Mouse (Mus musculus) liver, postnatal 0 days (tissue): Measurements from ENCODE around the gene Kif1a. TPM values are rescaled to one million over a fixed set of nuclear protein-coding genes. Genes with fewer than 3 reads are reported as not detected.

Experiments used
- ATAC-seq: fragments of 200-750 bp; cut with Nextera tagmentation; 2 replicates; pipeline ENCODE4 v1.8.0; 2017; ENCODE audit warnings: mild to moderate bottlenecking, moderate library complexity
- DNase-seq: peaks from one replicate; pipeline ENCODE4 v3.0.0-alpha.2; 2016
- H3K27ac ChIP-seq: fragments of 300-500 bp; sonication (generic); 2 replicates; pipeline ENCODE4 v1.5.1; 2014; ENCODE audit warnings: antibody characterized with exemption, moderate library complexity, mild to moderate bottlenecking, low read depth
- H3K27me3 ChIP-seq: fragments of 300-500 bp; sonication (generic); 2 replicates; pipeline ENCODE4 v1.6.1; 2014; ENCODE audit warnings: low read length, control low read depth, mixed read lengths; ENCODE audit not compliant: insufficient read depth
- H3K36me3 ChIP-seq: fragments of 300-500 bp; sonication (generic); replicated peaks from 2 replicates; pipeline ENCODE4 v1.6.1; 2014; ENCODE audit warnings: mild to moderate bottlenecking, control low read depth, low read length, moderate library complexity, mixed read lengths; ENCODE audit not compliant: insufficient read depth
- H3K4me1 ChIP-seq: fragments of 300-500 bp; sonication (generic); 2 replicates; pipeline ENCODE4 v1.6.1; 2014; ENCODE audit warnings: antibody characterized with exemption, mild to moderate bottlenecking, control low read depth; ENCODE audit not compliant: insufficient read depth
- H3K4me2 ChIP-seq: fragments of 300-500 bp; sonication (generic); 2 replicates; pipeline ENCODE4 v1.6.1; 2014; ENCODE audit warnings: low read depth, mild to moderate bottlenecking, low read length, moderate library complexity, mixed read lengths
- H3K4me3 ChIP-seq: fragments of 300-500 bp; sonication (generic); 2 replicates; pipeline ENCODE4 v1.5.1; 2014; ENCODE audit warnings: low read depth, low read length
- H3K9ac ChIP-seq: fragments of 300-500 bp; sonication (generic); replicated peaks from 2 replicates; pipeline ENCODE4 v1.6.1; 2014; ENCODE audit warnings: mild to moderate bottlenecking, moderate library complexity
- H3K9me3 ChIP-seq: fragments of 300-500 bp; sonication (generic); 2 replicates; pipeline ENCODE4 v1.6.1; 2016; ENCODE audit warnings: mild to moderate bottlenecking, control low read depth, low read length, mixed read lengths
- CTCF ChIP-seq: sonication (generic); IDR thresholded peaks from 2 replicates; pipeline ENCODE4 v1.5.1; 2016; ENCODE audit warnings: antibody characterized with exemption, low read depth
- EP300 ChIP-seq: IDR thresholded peaks from 2 replicates; pipeline ENCODE4 v1.6.1; 2016; ENCODE audit warnings: antibody characterized with exemption, low read depth, mild to moderate bottlenecking
- WGBS: fragments of 180-500 bp; shearing (Covaris S2); extraction: QIAGEN DNeasy Blood & Tissue Kit; methylation state at CpG from one replicate; pipeline ENCODE4 v1.1.7; 2014; ENCODE audit not compliant: insufficient replicate concordance; 5-methylcytosine and 5-hydroxymethylcytosine counted together
- polyA plus RNA-seq: library from polyadenylated mRNA; unstranded; fragments of >200 nt; fragmentation: Nextera tagmentation; extraction: Ambion mirVana; gene quantifications from 2 replicates; pipeline ENCODE4 v1.2.1, GENCODE M21; 2015

Gene Kif1a
- polyA plus RNA-seq, 1 experiment from 2014 or later, result 0.28 TPM

- no peaks in the 10 kb centered on the region for H3K27me3 ChIP-seq
- H3K9ac ChIP-seq, result no peak overlapping the region
- no peaks in the 10 kb centered on the region for H3K36me3 ChIP-seq
- DNase-seq (no peak), ATAC-seq (no peak)
- WGBS, result 82% methylated on average over 17 of the region's 17 CpGs
- no peak overlapping the region for H3K27ac ChIP-seq
- TF ChIP-seq CTCF (no peak), EP300 (no peak)
- H3K4me3 ChIP-seq, result no peak overlapping the region
- 0 out of 2 replicates have a peak, but pooled peaks cover 2% of the 10 kb centered on the region for H3K4me1 ChIP-seq
- H3K9me3 ChIP-seq, result no peaks in the 10 kb centered on the region
- no peak overlapping the region for H3K4me2 ChIP-seq
Measured at GRCm38 (mm10) chr1:92982931-92983605, 118.7 kb downstream of the Kif1a start.

- H3K27me3 ChIP-seq, result no peaks in the 10 kb centered on the region
- H3K4me1 ChIP-seq, result 0 out of 2 replicates have a peak, but pooled peaks cover 2% of the 10 kb centered on the region
- H3K9me3 ChIP-seq, result no peaks in the 10 kb centered on the region
- no peak overlapping the region for H3K4me2 ChIP-seq
- no peak overlapping the region for H3K9ac ChIP-seq
- ATAC-seq (peak; percentile 17; the same call in 1 of the 2 replicates), DNase-seq (no peak)
- TF ChIP-seq CTCF (no peak), EP300 (no peak)
- no peak overlapping the region for H3K4me3 ChIP-seq
- 54% methylated on average over 7 of the region's 7 CpGs for whole genome bisulfite sequencing
- no peaks in the 10 kb centered on the region for H3K36me3 ChIP-seq
- no peak overlapping the region for H3K27ac ChIP-seq
Measured at GRCm38 (mm10) chr1:92981056-92981845, 120.5 kb downstream of the Kif1a start.

GRCm38 (mm10) chr1:92979073-92979602 is 122.6 kb downstream of the Kif1a start:
- ATAC-seq, result no peak
- Histone ChIP-seq H3K9ac (no peak overlapping the region), H3K27ac (no peak overlapping the region), H3K9me3 (no peaks in the 10 kb centered on the region), H3K4me3 (no peak overlapping the region), H3K4me1 (peaks cover 2% of the 10 kb centered on the region; the same call in 1 of the 2 replicates), H3K4me2 (no peak overlapping the region), H3K27me3 (no peaks in the 10 kb centered on the region), H3K36me3 (no peaks in the 10 kb centered on the region)
- DNase-seq, result no peak
- 49% methylated on average over 11 of the region's 11 CpGs for WGBS
- TF ChIP-seq CTCF, result no peak
- no peak for TF ChIP-seq EP300

- Histone ChIP-seq H3K4me2 (no peak overlapping the region), H3K4me3 (no peak overlapping the region), H3K9ac (no peak overlapping the region), H3K4me1 (peaks cover 2% of the 10 kb centered on the region; the same call in 1 of the 2 replicates), H3K9me3 (no peaks in the 10 kb centered on the region), H3K27ac (no peak overlapping the region), H3K36me3 (no peaks in the 10 kb centered on the region), H3K27me3 (no peaks in the 10 kb centered on the region)
- TF ChIP-seq CTCF (no peak), EP300 (no peak)
- 47% methylated on average over 7 of the region's 7 CpGs for WGBS
- DNase-seq (no peak), ATAC-seq (no peak)
Measured at GRCm38 (mm10) chr1:92978645-92979044, 123.1 kb downstream of the Kif1a start.

GRCm38 (mm10) chr1:92976141-92976566 is 125.6 kb downstream of the Kif1a start:
- 0 out of 2 replicates have a peak overlapping the region, but pooled peaks have one; percentile 13 for H3K4me2 ChIP-seq
- WGBS, result 54% methylated on average over 6 of the region's 6 CpGs
- peaks cover 2% of the 10 kb centered on the region; the same call in 1 of the 2 replicates for H3K4me1 ChIP-seq
- H3K9me3 ChIP-seq, result no peaks in the 10 kb centered on the region
- ATAC-seq, result peak; percentile 24; the same call in 1 of the 2 replicates
- no peaks in the 10 kb centered on the region for H3K27me3 ChIP-seq
- DNase-seq, result no peak
- no peak overlapping the region for H3K9ac ChIP-seq
- H3K36me3 ChIP-seq, result no peaks in the 10 kb centered on the region
- H3K27ac ChIP-seq, result peak overlapping the region; percentile 34
- no peak overlapping the region for H3K4me3 ChIP-seq
- no peak for TF ChIP-seq CTCF
- no peak for TF ChIP-seq EP300

- H3K4me1 ChIP-seq, result no peaks in the 10 kb centered on the region; the same call in 1 of the 2 replicates
- ATAC-seq (peak; percentile 67), DNase-seq (peak; percentile 77)
- no peak overlapping the region for H3K9ac ChIP-seq
- H3K27me3 ChIP-seq, result no peaks in the 10 kb centered on the region
- 43% methylated on average over 1 of the region's 1 CpGs for WGBS
- H3K27ac ChIP-seq, result peak overlapping the region; percentile 46
- H3K9me3 ChIP-seq, result no peaks in the 10 kb centered on the region
- no peaks in the 10 kb centered on the region for H3K36me3 ChIP-seq
- TF ChIP-seq CTCF (no peak), EP300 (no peak)
- H3K4me2 ChIP-seq, result no peak overlapping the region
- no peak overlapping the region for H3K4me3 ChIP-seq
Measured at GRCm38 (mm10) chr1:92972854-92973253, 128.9 kb downstream of the Kif1a start.
